Mouse (Mus musculus): Measurements from ENCODE around the gene Zfr2.

The Zfr2 gene

DNA sequence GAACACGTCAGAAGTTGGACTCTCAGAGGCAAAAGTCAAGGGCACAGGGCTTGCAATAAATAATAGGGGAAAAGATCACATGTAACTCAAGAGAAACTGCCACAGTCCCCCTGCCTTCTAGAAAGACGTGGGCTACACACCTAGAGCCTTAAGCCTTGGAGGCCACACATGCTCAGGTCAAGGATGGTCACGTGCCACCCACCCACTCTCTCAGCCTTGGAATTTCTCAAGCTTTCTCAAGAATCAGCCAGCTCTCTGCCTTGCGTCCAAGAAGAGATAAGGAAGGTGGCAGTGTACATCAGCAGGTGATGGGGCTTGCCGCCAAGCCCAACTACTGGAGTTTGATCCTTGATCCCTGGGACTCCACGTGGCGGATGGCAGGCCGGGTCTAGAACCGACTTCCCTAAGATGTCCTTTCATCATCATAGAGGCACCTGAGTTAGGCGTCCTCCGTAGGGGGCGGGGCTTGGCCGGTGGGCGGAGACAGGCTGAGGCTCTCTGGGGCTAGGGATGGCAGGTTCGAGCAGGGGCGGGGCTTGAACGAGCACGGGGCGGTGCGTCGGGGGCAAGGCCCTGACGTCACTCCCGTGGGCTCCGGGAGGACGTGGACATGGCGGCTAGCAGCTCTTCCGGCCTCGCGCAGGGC is at the start of gene Zfr2:
Gene Zfr2 (plus strand): TSS at position 576 of the 646 bp plus-strand sequence.
- DNase-seq, result peak; percentile 98

DNA sequence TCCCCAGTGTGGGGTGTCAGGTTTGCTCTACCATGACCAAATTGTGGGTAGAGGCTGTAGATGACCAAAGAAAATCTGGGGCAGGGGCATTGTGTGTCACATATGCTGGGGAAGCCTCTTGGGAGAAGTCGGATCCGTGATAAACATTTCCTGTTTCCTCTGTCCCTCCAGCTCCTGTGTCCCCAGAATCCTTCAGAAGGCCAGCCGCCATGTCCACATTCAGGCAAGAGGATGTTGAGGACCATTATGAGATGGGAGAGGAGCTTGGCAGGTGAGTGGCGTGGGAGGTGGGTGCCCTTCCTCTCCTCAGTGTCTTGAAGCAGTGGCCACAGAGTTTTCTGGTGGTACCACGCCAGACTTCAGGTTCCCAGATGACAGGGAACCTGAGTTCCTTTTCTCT is 49.1 kb upstream of the Zfr2 start, which contains the start of gene 4930442H23Rik:
Gene 4930442H23Rik (minus strand): TSS at position 45 of the 400 bp plus-strand sequence.
- DNase-seq, result no peak

DNA sequence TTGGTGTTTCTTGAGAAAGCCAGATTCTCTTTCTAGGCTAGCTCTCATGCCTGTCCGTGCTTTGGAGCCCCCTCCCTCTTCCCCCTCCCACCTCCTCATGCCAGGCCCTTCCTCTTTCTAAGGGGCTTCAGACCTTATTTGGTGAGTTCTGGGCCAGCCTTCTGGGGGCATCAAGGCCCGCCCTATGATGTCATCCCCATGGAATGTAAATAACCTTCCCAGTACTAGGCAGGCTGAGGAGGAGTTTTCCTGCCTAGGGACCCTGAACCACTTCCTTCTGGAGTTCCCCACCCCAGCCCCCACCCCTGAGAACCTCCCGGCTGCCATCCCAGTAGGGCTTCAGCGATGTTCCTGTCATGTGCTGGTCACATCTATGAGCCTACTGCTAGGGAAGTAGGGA is 48.2 kb upstream of the Zfr2 start:
- DNase-seq, result no peak

DNA sequence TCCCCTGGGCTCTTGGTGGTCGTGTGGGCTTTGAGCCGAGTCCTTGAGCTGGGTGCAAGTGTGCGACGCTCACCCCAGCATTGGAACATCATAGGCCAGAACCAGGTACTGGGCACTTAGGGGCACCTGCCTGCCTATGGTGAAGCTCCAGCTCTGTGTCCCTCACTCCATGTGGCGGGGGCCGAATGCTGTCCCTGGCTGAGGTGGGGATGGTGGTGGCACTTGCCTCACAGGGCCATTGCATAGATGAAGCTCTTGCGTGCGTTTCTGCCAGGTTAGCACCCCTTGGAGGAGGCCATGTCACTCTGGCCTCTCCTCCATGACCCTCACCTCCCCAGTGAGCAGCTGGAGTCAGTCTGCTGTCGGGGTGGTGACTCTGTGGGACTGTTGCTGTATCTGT is 45.8 kb upstream of the Zfr2 start:
- no peak for DNase-seq

DNA sequence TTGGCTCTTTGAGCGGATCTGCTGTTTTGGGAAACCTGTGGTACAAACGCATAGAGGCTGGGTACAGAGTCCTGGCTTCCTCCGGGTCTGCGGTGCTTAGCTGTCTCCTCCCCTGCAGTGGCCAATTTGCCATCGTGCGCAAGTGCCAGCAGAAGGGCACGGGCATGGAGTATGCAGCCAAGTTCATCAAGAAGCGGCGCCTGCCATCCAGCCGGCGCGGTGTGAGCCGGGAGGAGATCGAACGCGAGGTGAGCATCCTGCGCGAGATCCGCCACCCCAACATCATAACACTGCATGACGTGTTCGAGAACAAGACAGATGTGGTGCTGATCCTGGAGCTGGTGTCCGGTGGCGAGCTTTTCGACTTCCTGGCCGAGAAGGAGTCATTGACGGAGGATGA is 43.1 kb upstream of the Zfr2 start:
- no peak for DNase-seq

DNA sequence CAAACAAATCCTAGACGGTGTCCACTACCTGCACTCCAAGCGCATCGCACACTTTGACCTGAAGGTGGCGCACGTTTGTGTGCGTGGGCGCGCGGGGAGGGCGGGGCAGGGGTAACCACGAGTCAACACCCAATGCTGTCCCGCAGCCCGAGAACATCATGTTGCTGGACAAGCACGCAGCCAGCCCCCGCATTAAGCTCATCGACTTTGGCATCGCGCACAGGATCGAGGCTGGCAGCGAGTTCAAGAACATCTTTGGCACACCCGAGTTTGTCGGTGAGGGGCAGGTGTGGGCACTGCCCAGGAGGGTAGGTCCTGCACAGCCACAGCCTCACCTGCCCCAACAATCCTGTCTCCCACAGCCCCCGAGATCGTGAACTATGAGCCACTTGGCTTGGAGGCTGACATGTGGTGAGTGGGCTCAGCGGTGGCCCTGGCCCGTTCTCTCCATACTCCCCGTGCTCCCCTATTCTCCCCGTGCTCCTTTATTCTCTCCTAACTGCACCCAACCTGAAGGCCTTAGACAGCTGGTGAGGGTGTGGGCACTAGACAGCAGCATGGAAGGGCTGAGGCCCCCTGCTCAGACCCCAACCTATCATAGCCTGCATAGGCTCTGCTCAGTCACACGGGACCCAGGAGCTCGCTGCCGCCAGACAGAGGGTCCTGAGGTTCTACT is 42.6 kb upstream of the Zfr2 start:
- peak; percentile 54 to 56 for DNase-seq

DNA sequence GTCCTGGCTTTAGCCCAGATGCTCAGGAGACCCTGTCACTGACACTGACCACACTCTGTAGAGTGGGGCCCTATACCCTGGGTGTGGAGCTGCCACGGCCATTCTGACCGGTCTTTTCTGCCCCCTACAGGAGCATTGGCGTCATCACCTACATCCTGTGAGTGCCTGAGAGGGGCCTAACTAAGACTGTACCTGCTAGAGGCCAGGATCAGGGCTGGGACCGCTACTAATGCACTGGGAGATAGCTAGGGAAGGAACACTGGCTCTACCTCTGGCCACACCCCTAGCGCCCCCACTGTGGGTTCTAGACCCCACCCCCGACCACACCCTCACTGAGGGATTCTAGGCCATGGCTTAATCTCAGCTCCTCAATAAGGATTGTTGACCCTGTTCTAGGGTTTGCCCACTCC is 42.0 kb upstream of the Zfr2 start:
- no peak for DNase-seq

DNA sequence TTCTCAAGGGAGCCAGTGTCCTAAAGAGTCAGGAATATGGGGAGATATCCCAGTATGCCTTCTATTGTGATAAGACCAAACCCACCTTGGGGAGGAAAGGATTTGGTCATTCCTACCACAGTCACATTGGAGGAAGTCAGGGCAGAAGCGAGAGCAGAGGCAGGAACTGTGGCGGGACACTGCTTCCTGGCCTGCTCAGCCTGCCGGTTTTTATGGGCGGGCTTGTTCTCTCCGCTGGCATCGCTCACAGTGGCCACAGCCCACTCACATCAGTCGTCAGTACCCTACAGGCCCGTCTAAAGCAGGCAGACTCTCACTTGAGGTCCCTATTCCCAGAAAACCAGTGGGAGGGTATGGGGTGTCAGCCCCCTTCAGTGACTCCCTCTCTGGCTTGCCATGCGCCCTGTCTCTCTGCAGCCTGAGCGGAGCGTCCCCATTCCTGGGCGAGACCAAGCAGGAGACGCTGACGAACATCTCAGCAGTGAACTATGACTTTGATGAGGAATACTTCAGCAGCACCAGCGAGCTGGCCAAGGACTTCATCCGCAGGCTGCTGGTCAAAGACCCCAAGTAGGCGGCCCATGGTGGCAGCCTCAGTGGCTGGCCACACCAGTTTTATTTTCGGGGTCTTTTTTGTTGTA is 41.5 kb upstream of the Zfr2 start:
- no peak for DNase-seq

DNA sequence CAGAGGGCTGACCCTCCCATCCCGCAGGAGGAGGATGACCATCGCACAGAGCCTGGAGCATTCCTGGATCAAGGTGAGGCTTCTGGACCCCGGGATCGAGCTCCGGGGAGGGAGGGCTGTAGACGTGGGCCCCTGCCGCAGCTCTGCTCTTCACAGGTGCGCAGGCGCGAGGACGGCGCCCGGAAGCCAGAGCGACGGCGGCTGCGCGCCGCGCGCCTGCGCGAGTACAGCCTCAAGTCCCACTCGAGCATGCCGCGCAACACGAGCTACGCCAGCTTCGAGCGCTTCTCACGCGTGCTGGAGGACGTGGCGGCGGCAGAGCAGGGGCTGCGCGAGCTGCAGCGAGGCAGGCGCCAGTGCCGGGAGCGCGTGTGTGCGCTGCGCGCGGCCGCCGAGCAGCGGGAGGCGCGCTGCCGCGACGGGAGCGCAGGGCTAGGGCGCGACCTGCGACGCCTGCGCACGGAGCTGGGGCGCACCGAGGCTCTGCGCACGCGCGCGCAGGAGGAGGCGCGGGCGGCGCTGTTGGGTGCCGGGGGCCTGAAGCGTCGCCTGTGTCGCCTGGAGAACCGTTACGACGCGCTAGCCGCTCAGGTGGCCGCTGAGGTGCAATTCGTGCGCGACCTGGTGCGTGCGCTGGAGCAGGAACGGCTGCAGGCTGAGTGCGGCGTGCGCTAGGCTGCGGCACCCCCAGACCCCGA is 40.5 kb upstream of the Zfr2 start:
- peak; percentile 85 to 92 for DNase-seq

DNA sequence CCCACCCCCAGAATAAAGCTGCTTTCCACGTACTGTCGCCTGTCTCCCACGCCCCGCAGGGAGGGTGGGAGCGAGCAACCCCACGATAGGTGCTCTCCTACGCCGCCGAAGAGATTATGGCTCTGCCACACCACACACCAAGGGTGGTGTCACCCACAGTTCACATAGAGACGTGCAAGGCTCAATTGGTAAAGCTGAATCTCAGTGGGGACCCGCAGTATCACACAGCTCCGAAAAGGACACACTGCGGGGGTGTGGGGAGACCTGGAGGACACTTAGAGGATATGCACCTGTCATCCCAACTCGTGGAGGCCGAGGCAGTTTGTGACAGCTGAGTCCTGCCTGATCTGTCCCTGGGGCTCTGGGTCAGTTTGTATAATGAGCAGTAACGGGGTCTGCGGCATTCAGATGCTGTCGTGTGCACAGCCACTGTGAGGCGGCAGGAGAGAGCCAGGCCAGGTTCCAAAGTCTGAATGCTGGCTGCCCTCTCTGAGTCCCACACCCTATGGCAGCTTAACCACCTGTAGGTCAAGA is 39.9 kb upstream of the Zfr2 start:
- DNase-seq, result peak; percentile 51 to 56

DNA sequence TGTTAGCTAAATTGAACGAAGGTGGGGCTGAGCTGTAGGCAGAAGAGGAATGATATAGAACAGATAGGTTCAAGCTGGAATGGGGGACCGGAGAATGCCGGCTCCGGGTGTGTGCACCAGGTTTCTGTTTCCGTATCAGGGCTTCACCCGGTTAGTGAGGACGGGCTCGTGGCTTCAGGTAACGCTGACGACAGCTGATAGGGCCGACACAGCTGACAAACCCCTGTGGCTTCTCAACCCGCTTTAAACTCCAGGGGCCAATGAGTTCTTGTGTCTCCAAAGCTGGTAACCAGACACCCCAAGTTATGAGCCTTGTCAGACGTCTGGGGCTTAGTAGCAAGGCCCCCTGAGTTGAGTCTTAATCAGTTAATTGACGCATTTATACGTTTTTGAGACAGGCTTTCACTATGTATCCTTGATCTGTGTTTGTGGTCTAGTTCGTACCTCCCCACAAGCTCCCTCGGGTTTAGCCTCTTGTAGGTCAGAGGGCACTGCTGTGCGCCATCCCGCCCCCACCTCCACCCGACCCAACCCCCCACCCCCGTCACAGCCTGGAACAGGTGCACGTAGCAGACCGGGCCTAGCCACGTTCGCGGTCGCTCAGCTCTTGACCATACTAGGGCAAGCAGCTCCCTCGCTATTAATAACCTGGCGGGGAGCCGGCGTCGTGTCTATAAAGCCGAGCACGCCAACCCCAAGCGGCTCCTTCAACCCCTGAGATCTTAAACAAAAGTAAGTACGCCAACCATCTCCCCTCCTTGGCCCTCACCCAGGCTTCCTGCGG is 38.8 kb upstream of the Zfr2 start:
- DNase-seq, result peak; percentile 75 to 78

DNA sequence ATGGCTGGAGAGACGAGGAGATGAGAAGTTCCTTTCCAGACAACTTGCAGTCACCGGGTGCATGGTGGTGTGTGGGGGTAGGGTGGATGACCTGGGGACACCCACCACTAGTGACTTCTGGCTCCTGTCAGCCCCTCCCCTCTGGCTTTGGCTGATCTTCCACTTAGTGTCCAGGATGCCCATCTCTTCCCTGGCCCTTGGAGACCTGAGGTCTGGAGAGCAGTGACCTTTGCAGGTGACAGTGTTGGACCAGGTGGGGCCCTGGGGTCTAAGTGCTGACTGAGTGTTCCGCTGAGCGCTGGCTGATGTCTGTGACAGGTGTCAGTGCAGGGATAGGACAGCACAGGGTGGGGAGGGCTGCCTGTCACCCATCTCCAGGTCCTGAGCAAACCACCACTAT is 37.7 kb upstream of the Zfr2 start:
- DNase-seq, result no peak

DNA sequence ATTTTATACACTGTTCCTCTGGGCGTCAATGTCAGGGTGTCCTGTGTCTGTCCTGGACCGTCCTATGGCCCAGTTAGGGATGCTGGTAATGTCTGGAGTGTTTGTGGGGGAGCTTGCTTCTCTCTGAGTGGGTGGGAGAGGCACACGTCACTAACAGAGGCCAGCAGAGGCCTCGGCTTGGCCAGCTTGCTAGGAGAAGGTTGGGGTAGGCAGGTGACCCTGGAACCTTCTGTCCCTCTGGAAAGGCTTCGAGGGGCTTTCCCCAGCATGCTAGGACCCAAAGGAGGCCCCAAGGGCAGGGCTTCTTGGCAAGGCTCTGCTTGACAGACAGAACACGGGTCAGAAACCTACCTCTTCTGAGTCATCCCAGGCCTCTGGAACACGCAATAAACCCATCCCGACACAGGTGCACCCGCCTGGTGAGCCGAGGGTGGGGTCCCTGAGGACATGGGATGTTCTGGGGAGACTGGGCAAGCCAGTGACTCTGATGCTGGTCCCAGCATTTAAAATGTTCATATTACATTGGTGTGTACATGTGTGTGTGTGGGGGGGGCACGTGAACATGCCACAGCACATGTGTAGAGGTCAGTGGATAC is 36.4 kb upstream of the Zfr2 start:
- no peak for DNase-seq

DNA sequence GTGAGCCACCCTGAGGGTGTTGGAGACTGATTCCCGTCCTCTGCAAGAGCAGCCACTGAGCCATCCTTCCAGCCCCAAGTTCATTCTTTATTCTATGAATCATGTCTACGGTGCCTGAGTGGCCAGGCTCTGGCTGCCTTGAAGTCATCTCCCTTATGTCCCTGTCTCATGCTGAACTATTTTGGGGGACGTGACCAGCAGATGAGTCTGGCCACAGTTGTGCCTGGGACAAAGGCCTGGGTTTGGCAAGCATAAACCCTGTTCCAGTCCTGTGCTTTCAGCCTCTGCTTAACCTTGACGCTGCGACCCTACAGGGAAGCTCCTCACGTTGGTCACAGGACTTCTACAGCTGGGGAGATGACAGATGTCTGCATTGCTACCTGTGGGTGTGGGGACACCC is 35.6 kb upstream of the Zfr2 start:
- no peak for DNase-seq

DNA sequence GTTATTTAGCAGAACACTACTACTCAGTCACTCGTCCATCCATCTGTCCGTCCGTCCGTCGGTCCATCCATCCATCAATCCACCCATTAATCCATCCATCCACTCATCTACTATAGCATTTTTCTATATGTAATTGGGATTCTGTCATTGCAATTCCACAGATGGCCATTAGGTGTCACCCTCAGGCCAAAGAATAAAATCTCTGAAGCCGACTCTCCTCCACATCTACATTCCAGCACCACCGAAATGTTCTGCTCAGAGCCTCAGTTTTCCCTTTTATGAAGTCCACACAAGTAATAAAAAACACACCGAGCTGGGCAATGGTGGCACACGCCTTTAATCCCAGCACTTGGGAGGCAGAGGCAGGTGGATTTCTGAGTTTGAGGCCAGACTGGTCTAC is 34.7 kb upstream of the Zfr2 start:
- DNase-seq, result peak; percentile 83 to 86

DNA sequence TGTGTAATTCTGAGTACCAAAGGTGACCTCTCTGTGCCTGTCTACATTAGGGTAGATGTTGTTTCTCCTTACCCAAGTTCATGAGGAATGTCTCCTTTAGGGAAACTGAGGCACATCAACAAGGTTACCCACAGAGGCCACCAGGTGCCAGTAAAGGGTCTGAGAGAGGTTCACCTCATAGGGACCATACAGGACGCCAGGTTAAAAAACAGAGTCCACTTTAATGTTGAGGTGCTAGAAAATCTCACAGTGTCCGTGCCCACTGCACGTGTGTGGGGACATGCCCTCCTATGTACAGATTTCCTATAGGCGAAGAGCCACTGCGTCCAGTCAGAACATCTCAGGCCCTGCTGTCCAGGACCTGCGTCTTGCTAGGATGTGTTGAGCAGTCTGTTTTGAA is 34.0 kb upstream of the Zfr2 start:
- DNase-seq, result no peak

DNA sequence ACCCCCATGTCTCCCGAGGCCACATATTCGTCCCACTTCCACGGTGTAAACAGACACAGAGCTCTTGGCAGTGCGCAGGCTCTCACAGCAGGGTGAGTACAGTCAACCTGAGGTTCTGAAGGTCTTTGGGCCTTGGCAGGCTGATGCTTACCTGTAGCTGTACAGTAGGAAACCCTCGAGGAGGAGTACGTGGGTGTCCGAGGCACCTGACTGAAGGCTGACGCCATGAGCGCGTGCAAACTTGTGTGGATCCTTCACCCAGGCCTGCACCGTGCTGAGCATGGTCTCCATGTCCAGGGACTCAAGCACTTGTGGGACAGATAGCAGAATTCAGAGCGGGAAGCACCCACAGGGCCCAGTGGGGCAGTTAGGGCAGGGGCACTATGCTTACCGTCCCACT is 32.8 kb upstream of the Zfr2 start:
- no peak for DNase-seq

DNA sequence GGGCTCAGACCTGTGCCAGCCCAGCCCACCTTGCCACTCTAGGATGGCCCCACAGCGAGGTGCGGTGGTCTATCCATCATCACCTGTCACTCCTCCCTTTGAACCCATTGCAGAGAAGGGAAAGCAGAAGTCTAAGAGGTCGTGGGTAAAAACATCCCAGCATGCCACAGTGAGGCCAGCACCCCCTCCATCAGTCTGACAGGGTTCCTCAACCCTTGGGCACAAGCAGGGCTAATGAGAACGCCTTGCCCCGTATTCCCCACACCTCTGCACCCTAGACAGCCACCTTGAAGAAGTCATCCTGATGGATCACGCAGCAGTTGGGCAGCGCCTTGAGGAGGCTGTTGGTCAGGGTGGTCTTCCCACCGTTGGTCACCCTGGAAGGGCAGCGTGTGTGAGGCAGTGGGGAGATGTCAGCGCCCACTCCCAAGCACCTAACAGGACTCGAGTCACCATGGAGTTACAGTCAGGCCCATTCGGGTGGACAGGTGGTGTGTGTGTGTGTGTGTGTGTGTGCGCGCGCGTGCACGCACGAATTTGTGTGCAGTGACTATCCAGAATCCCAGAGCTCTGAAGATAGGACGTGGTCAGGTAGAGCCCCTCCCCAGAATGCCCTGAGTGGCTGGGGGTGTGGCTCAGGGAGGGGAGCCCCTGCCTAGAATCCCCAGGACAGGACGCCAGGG is 32.2 kb upstream of the Zfr2 start:
- no peak for DNase-seq

DNA sequence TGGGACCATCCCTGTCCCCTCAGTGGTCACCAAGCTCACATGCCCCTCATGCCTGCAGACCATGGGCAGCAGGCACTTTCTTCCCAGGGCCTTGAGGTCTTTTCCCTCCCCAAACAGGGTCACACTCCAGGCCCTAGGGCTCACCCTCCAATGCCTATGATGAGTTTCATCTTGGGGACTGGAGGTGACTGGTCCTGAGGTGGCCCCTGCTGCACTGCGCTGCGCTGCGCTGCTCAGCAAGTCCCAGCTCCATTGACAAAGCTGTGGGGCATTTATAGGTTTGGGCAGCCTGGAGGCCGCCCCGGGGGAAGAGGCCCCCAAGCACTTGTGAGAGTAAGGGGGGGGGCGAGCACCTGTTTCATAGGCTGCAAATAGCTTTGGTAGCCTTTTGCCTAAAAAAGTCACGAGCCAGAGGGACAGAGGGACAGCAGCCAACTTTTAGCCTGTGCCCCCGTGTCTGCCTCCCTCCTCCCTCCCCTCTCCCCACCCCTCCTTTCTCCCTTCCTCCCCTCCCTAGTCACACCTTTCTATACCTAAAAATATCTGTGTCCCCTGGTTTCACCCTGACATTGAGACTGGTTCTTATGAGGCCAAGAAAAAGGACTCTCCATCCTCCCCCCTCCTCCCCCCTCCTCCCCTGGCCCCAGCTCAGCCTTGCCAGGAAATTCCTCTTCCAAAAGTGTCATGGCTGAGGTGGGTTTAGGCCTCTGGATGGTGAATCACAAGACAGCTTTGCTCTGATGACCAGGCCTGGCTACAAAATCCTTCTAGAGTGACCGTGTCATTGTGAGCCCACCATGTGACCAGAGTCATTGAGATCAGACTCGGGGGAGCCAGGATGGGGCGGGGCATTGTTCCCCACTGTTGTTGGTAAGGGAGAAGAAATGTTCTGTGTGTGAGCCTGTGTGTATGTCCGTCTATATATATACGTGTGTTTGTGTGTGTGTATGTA is 30.9 kb upstream of the Zfr2 start, which contains the start of gene Nmrk2:
Gene Nmrk2 (minus strand): TSS at position 245 of the 952 bp plus-strand sequence.
- DNase-seq, result no peak

Data from B cell, adult 2 months (primary cell).